Mouse (Mus musculus) testis, postnatal 14 days (tissue): ENCODE data around the gene Rad51d.

Source experiments
- DNase-seq: peaks from one replicate; pipeline ENCODE4 v3.0.0; 2021; ENCODE audit warnings: low spot score

Rad51d gene

DNA sequence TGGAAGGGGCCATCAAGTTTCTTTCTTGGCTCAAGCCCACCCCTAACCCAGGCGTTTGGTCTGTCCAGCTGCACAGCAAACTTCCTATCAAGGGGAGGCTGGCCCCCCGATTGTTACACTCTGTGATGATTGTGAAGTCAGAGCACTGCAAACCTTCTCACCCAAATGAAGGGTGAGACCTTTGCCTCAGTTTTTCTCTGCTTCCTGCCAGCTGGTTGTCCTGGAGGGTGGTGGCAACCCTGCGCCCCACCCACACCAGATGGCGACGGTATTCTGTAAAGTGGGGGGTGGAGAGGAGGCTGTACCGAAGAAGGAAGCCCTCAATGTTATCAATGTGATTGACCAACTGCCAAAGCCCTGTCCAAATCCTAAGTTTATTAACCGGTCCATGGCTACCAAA lies 1.5 kb upstream of the Rad51d start, which contains the start of gene Fndc8:
Gene Fndc8 (plus strand): TSS at position 189 of the 400 bp plus-strand sequence.
- no peak for DNase-seq

DNA sequence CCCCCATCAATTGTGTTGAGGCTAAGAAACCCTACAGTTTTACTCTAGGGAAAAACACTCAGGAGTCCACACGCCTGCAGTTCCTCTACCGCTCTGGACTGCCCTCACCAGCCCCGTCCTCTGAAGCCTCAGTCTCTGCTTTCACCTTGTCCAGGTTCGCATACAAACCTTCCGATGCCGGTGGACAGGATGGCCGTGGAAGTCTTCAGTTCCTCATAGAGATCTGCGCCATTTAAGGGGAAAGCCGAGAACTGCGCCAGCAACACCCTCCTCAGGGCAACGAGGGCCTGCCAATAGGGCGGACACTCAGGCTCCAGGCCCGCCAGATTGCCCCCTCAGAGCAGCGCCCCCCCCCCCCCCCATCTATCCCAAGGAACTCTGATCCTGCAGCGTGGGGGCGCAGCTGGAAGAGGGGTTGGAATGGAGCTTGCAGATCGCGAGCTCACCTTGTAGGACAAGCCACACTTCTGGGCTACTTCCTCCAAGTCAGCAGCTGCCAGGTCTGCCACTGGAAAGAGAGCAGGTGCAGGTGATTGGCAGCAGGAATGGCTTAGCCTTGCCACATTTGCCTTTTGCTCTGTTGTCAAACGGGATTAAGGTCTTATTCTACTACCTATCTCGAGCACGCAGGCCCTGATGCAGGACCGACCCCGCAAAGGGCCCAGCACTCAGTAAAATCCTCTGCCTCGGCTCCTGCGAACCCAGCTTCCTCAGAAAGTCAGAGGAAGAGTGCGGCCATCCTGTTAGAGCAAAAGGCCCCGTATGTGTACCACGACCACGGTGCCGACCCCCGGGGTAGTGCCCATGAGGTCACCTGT lies 681 bp downstream of the Rad51d start:
- DNase-seq = peak; percentile 21

DNA sequence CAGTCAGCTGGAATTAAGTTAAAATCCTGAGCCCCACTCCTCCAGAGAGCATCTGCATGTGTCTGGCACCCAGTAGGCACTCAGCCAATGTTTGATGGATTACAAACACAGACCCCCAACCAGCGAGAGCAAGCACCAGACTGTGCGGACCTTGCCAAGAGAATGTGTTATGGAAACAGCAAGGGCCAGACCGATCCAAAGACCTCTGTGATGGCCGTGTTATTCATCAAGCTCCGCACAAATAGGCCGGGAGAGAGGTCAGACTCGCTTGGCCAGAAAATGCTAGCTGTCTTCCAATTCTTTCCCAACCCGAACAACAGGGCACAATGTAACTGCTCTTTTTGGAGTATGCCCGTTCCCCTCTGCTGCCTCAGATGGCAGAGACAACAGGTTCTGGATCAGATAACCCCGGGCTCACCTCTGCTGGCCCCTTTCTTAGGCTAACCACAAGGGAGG lies 1.9 kb downstream of the Rad51d start:
- no peak for DNase-seq

DNA sequence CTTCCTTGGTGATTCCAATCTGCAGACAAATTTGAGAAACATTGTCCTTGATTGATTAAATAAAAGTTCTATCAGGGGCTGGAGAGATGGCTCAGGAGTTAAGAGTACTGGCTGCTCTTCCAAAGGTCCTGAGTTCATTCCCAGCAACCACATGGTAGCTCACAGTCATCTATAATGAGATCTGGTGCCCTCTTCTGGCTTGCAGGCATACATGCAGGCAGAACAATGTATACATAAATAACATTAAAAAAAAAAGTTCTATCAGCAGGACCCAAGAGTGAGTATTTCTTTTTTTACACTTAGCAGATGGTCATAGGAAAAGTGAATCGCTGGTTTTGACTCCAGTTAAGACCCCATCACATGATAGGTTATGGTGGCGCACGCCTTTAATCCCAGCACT lies 3.9 kb downstream of the Rad51d start:
- no peak for DNase-seq

DNA sequence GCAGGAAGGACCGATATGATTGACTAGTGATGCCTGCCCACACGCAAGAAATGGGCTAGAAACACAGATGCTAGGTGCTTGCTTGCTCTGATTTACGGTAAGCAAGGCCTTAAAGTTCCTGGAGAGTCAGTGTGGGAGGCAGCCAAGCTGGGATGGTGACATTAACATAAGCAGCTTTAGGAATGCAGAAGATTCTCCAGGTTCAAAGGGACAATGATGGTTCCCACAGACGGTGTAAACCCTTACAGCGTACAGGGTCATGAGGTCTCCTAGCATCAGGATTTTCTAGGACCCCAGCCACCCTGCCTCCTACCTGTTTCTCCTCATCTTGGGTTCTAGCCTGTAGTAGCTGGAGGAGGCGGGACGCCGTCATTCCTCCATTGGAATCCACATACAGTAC lies 7.2 kb downstream of the Rad51d start:
- DNase-seq = no peak

DNA sequence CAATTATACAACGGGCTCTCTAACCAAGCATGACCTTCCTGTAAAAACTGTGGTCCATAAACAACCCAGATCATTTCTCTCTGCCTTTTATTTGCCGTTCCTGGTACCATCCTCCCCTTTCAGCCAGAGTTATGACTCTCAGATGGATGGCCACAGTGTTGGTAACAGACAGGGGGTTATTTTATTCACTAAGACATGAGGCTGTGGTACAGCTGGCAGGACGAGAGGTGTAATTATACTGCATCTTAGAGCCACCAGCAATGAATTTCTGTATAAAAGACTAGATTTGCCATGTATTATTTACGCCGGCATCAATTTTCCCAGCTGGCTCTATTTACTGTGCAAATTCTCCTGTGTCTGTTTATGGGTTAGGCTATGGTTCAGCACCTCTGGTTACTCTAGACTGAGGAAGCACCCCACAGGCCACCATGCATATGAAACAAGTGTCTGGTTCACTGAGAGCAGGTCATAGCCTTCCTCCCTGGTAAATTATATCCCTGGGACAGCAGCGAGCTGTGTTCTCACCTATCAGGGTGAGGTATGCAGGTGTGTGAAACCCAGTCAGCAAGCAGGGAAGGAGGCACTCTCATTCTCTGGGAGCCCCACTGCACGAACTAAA lies 12.6 kb downstream of the Rad51d start:
- DNase-seq = no peak

DNA sequence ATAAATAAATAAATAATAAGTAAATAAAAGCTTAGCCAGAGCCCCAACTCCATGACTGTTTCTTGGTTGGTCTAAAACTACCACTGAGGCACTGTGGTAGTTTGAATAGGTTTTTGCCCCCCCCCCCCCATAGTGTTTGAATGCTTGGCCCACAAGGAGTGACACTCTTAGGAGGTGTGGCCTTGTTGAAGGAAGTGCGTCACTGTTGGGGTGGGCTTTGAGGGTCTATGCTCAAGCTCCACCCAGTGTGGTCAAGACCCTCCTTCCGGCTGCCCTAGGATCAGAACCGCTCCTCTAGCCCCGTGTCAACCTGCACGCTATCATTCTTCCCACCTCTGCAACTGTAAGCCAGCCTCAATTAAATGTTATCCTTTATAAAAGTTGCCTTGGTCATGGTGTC lies 14.8 kb downstream of the Rad51d start:
- DNase-seq = no peak

DNA sequence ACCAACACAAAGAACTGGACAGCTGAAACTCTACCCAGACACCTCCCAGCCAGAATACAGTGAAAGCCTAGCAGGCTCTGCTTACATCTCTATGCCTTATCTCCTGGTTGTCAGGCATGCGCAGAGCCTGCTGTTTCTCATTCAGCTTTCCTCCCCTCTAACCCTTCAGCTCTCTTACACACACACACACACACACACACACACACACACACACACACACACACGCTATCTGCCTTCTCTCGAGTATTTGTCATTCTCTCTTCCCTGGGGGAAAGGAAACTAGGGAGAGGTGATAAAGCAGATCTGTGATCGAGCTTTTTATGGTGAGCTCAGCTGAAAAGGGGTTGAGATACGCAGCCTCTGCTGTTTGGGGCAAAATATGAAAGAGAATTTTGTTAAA lies 15.5 kb downstream of the Rad51d start:
- DNase-seq = no peak

DNA sequence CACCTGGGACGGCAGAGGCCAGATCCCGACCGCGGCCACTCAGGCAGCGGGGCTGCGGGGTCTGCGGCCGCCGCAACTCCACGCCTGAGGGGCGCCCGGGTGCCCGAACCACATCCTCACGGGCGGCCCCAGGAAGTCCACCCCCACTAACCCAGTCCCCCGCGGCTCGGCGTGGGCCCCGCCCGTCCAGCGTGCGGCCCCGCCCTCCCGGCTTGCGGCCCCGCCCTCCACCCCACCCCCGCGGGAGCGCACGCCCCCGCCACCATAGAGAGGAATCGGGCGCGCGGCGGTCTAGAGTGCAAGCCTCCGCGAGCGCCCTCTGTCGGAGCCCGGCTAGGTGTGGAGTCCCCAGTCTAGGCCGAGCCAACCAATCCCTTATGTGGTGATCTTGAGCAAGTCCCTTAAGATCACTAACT lies 19.4 kb downstream of the Rad51d start, which contains the start of gene Rffl:
Gene Rffl (minus strand): TSS at position 180 of the 416 bp plus-strand sequence.
- DNase-seq = peak; percentile 92

DNA sequence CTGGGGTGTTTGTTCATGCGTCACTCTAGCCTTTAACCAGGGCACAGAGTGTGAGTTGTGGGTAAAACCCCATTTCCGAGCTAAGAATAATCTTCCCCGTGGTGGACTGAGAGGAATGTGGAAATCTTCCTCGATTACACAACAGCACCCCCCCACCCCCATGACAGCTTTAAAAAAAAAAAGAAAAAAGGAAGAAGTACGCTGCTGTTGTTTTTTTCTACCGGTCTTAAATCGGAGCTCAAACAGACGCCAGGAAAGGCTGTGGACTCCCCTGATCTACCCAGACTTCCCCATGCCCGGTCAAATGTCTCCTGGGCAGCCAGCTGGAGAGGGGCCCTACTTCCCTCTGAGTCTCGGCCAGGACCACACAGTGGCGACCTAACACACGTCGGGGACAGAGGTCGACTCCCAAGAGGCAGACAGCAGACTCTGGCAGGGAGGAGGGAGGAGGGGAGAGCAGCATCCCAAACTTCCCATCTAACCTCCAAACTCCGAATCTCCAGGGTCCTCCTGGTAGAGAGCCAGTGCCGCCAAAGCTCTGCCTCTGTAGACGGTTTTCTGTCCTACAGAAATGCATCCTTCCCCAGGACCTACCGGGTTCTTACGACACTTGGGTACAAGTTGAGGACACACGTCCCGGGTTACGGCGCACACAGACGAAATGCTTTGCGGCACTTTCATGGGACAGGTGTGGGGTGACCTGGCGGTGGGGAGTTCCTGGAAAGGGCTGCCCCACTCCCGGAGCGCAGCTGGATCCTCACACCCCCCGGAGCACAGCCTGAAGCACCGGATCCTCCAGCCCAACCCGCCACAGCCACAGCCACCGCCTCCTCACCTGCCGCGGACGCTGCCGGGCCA lies 20.0 kb downstream of the Rad51d start:
- DNase-seq = no peak

DNA sequence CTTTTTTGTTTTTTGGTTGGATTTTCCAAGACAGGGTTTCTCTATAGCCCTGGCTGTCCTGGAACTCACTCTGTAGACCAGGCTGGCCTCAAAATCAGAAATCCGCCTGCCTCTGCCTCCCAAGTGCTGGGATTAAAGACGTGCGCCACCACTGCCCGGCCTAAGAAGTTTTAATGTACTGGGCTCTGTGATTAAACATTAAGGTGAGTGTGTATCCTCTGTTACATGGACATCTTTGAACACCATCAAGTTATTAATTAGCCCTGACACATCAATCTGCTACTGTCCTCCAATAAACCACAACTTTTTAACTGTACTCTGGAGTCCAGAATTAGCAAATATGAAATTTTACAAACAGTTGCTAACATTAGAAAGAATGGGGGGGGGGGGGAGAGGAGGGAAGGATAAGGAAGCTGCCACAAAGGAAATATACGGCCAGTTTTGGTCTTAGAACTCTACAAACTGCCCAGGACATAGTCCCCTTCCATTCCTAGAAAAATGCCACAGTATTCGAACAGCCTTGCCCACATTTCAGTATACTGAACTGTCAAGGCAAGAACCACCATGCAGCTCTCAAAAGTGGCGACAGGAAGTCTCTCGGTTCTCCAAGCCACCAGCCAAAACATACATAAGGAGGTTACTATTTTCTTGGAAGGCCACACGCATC lies 20.8 kb downstream of the Rad51d start:
- DNase-seq = no peak

DNA sequence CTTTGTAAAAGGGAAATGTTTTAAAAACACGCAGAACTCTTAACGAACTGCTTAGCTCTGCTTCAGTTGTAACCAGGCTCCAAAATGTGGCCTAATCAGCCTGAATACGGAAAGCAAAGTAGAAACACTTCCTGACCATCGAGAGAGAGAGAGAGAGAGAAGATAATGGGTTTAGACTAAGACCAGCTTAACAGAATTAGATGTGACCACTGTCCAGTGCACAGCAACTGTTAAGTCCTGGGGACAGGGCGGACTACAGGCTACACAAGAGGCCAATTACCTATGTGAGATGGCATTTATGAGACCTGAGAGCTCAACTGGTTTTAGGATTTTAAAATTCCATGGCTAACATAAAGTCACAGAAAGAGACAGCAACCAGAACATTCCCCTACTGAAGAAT lies 22.5 kb downstream of the Rad51d start:
- DNase-seq = no peak

DNA sequence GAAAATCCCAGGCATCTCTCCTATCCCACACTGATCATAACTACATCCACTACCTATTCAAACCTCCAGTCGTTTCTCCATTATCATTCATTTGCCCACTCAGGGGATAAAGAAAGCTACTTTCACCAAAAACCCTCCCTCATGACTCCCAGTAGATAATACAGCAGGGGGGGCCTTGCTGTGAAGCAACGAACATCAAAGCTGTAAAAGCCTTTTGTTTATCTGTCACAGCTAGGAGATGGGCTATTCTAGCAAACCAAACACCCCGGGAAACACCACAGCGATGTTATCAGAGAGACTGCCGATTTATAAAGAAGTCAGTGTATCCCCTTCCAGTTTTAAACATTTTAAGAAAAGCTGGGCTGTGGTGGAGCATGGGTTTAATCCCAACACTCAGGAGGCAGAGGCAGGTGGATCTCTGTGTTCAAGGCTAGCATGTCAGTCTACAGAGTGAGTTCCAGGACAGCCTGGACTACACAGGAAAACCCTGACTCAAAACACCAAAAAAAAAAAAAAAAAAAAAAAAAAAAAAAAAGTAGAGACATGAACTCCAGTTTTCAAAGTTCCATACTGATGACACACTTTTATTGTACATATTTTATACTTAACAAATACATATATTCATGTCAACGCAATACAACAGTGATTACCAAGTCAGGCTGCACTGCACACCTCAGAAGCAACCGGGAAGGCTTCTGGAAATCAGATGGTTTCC lies 23.4 kb downstream of the Rad51d start:
- DNase-seq = no peak

DNA sequence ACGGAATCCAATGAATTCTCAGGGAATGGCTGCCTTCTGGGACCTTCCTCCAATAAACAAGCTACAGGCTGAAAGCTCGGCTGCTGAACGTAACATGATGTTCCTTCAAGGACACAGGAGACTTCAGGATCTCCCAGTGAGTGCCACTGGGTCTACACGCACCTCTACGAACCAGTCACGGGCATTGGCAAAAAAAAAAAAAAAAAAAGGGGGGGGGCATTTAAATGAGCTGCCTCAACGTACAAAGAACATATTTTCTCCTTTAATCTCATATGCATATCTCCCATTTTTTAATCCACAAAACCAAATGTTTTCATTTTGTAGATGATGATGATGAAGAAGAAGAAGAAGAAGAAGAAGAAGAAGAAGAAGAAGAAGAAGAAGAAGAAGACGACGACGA lies 24.5 kb downstream of the Rad51d start:
- DNase-seq = no peak

DNA sequence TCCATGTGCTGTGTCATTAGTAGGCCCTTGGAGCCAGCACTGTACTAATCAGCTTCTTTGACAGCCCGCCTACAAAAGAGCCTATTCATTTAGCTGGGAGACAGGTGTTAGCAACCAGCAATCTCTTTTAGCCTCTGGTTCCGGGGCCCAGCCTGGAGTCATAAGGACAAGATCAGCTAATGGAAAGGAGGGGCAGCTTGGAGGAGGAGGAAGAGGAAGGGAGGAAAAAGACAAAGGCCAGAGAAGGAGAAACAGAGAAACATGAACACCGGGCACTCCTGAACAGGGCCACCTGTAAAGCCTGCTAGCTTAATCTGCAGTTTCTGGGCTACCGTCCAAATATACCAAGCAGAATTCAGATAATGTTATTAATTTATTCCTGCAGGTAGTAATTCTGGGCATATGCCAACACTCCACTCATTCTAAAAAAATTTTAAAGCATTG lies 26.9 kb downstream of the Rad51d start:
- no peak for DNase-seq

DNA sequence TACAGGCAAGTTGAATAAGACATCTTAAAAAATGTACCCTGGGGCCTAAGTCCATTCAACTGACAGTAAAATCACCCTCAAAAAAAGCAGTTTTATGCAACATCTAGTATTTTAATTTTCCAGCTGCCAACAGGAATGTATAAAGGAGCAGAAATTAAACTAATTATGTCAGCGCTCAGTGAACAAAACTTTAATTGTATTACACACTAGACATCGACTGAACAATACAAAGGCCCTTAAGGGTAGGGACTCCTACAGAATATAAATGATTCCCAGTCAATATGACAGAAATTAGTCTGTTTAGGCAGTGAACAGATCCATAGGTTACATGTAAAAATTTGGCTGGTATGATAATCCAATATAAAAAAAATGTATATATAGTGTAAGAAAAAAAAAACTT lies 27.4 kb downstream of the Rad51d start:
- no peak for DNase-seq

DNA sequence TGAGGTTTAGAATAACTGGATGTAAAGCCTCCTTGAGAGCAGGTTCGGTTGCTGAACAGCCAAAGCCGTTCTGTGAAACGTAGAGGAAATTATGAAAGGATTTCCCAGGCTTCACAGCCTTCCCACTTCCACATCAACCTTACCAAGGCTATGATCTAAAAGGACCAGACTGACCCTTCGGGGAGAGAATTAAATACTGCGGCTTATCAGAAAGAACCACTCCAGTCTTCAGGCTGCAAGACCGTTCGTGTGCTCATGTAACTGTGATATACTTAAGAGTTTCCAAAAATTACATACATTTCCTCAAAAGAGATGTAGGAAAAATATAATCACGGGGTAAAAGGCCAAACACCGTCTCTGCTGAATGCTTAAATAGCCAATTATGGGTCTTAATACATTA lies 27.8 kb downstream of the Rad51d start:
- no peak for DNase-seq

DNA sequence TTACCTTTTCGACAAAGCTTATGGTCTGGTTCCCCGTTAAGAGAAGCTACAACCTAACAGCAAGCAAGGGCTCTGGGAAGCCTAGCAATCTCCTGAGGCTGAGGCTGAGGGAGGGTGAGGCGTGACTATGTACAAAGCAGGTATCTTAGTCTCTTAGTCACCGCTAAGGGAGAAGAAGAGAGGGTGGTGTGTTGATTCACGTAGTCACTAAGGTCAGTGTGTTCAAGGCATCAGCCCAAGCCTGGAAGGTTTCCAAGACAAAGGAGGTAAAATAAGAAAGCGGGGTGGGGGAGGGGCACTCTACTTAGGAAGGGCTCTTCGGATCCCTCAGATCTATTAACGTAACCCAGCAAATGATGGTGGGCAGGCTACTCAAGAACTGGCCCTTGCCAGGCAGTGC lies 28.9 kb downstream of the Rad51d start:
- DNase-seq = no peak

DNA sequence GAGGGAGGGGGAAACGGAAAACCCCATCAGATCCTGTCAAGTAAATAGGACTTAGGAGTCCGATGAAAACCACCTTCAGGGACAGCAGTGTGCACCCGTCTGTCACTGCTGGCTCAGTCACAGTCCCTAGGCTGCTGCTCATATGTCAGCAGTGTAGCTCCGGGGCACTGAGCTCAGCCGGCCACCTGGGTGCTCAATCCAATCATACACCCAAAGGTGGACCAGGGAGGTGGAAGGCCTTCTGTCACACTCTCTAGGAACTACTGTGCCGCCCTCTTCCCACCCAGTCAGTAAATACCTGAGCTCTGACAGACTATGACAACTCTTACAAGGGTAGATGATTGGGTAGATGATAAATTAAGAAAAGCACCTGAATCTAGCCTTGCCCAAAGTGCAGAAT lies 29.7 kb downstream of the Rad51d start:
- no peak for DNase-seq

DNA sequence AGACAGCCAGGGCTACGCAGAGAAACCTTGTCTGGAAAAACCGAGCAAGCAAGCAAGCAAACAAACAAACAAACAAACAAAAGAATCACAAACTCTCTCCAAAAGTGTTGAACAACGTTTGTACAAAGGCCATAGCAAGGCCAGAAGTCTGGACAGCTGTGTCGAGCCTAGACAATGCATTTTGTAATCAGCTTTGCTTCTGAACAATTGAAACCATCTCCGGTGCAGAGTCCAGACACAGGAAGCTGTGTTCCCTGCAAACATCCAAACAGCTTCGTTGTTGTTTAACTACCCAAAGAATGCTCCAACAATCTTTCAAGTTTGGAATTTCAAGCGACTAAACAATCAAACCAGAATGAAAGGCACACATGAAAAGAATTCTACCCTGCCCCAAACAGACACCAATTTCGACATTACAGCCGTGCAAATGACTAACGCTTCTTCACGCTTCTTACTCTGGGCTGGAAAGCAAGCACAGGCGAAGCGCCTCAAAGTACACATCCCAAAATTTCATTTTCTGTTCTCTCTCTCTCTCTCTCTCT lies 33.0 kb downstream of the Rad51d start:
- no peak for DNase-seq

DNA sequence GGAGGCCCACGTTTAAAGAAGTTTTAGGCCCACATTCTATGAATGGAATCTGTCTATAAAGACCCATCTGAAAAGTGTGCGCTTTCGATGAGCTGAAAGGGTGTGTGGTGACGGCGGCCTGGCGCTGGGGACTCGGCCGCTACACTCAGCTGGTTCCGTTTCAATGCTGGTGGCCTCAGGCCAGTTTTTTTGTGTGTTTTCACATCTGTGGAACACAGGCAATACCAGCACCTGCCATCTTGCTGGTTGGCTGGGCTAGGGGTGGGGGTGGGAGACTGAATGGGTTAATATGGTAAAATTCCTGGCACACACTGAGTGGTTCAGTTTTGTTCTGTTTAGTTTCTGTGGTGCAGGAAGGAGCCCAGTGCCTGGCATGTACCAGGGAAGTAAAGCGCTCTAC lies 34.4 kb downstream of the Rad51d start:
- no peak for DNase-seq
